Mouse (Mus musculus): ENCODE data around the gene Borcs6.

- TF ChIP-seq CTCF (IDR thresholded peaks at IDR 0.05; ENCODE audit: control insufficient read depth, insufficient read depth, insufficient read length) (no peak), USF1 (IDR thresholded peaks at IDR 0.05; ENCODE audit: low read depth) (no peak), MAX (IDR thresholded peaks at IDR 0.05) (no peak), MYOD1 (IDR thresholded peaks at IDR 0.05; ENCODE audit: control insufficient read depth, insufficient read length, low read depth) (no peak), CEBPB (IDR thresholded peaks at IDR 0.05; ENCODE audit: low read depth) (no peak), MYOG (IDR thresholded peaks at IDR 0.05; ENCODE audit: control insufficient read depth, extremely low read depth, insufficient read length) (no peak)
These were observed 42.8 kb upstream of the Borcs6 start for GRCm38 (mm10) chr11:69016755-69017154.
